Mouse (Mus musculus) left cerebral cortex, postnatal 14 days (tissue): Measurements from ENCODE around the gene Arhgef3. TPM values are rescaled to one million over a fixed set of nuclear protein-coding genes. Genes with fewer than 3 reads are reported as not detected.

ENCODE experiments used
- DNase-seq, 2 experiments: peaks; one replicate each; pipeline ENCODE4 v3.0.0; 2021 to 2022; ENCODE audit warnings: low spot score in 2 of 2, mixed read lengths in 1 of 2
- intact Hi-C: fragments of 180-260 bp; cut with DNase I; formaldehyde crosslinking; loops from one replicate; pipeline ENCODE4 v1.15.1; 2025
- total RNA-seq, 2 experiments: library from RNA; stranded (reverse); gene quantifications; 2 replicates each; pipeline ENCODE4 v1.2.3; 2021

Arhgef3 gene
- total RNA-seq, 2 experiments from 2014 or later: 50.4 to 50.5 TPM

DNA sequence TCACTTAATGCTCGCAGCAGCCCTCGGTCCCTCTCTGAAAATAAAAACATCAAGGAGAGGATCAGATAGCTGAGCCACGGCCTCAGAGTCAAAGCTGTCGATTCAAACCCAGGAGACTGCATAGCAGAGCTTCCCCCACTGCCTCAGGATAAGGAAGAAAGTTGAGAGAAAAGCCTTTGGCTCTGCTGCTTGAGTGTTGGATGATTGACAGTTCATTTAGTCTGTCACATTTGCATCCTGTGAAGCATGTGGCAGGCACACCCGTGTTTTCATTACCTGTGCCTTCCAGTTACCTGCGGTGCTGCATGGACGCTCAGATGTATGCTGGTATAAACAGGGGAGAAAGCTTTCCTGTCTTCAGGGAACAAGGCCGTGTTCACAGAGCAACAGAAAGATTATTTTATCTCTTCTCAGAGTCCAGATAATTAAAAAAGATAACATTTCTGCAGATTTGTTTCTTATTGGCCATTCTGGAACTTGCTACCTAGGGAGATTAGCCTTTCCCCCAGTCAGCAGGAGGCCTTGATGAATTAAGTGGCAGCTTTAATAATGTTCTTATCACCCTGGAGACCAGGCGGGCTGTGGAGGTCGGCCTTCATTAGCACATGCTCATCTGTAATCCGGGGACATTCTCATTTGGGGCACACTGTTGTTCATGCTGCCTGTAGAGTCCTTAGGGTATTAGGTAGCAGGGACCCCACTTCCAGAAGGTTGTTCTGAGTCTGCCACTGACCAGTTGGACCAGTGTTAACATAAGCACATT, 157.6 kb downstream of the Arhgef3 start:
- DNase-seq: no peak
- intact Hi-C loops: no loop called here

DNA sequence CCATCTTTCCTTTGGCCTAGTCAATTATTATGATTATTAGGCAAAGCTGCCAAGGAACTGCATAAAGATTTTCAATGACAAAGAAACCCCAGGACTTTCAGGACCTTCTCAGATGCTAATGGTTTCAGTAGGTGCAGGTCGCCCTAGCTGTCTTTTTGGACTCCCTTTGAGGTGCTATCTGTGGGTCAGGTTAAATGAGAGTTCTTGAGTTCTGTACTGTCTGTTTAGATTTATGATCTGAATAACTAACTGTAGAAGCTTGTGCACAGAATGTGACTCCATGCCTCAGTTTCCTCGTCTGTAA, 158.1 kb downstream of the Arhgef3 start:
- DNase-seq: no peak
- intact Hi-C loops: no loop called here

GRCm38 (mm10) chr14:27273169-27273568, 158.5 kb downstream of the Arhgef3 start:
- DNase-seq: no peak
- intact Hi-C loops: no loop called here

DNA sequence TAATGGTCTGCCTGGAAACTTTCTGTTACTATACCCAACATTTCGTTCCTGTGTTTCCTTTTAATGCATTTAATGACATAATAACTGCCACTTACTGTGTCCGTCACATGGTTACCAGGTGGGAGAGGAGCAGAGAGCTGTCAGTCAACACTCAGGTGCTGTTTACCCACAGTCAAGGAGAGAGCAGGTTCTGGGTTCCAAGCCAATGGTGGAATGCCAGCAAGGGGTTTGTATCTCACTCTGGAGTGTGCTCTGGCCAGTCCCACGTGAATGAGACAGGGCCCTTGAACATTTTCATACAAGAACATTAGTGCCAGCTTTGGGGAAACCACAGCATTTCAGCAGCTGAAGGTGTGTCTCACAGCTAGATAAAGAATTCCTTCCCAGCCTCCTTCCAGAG, 162.6 kb downstream of the Arhgef3 start:
- intact Hi-C loops: no loop called here
- no peak for DNase-seq

DNA sequence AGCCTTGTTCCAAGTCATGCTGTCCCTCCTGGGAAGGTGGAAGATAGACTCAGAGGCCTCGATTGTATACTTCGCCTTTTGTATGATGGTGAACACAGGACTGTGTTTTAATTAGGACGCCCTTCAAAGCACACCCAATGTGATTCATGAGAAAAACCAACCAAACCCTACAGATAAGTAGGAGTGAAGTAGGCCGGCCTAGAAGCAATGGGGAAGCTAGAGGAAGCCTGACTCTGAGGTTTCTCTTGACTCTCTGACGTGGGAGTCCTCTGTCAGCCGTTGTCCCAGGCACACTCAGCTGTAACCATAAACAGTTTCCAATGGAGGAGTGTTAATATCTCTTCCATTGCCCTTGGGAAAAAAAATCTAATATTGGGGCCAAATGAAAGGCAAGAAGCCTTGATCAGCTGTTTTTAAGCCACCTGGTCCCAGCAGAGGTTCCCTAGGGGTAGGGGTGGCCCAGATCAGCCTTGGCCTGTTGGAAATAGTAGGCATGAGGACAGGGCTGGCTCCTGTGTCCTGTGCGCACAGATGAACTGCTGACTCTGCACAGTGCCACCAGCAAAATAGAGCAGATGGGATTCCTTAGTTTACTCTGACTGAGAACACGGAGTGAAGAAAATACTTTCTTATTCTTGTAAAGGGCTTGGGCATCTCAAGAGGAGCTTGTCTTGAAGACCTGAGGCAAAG, 165.6 kb downstream of the Arhgef3 start:
- intact Hi-C loops: no loop called here
- no peak for DNase-seq

- intact Hi-C loops: no loop called here
- no peak for DNase-seq
These were observed 169.3 kb downstream of the Arhgef3 start for GRCm38 (mm10) chr14:27283956-27284355.

- no peak for DNase-seq
- intact Hi-C loops: no loop called here
These were observed 171.5 kb downstream of the Arhgef3 start for GRCm38 (mm10) chr14:27286202-27286601.

DNA sequence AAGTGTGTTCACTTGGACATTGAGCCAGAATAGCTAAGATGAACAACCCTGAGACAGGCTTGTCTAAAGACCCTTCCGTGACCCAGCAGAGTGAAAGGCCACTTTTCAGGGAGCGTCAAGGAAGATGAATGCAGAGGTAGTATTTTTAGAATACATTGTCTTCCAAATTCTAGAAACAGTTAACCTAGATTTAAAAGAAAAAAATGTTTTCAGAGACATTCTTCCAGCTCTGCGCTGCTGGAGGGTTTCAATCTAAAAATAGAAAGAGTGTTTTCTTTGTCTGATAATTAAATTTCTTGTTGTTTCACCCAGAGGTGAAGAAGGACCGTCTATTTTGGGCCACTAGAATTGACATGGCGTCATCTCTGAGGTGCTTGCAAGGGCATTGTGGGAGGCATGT, 174.4 kb downstream of the Arhgef3 start:
- DNase-seq: peak in 1 of 2 experiments; percentile 8
- intact Hi-C loops: no loop called here

DNA sequence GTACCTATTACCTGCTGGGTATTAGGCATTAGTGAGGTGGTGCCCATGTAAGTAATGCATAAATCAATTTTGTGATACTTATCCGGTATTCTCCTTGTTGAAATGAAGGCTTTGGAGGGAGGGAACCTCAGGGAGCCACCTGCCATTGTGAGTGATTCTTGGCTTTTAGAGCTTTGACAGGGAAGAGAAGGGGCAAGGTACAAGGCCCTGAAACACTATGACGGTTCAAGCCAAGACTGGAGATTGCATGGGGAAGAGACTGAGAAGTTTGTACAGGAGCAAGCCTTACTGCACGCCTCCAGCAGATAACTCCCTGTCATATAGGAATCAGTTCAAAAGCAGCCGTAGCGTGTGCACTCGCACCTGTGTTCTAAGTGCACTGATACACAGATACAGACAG, 177.4 kb downstream of the Arhgef3 start:
- intact Hi-C loops: no loop called here
- DNase-seq: no peak

DNA sequence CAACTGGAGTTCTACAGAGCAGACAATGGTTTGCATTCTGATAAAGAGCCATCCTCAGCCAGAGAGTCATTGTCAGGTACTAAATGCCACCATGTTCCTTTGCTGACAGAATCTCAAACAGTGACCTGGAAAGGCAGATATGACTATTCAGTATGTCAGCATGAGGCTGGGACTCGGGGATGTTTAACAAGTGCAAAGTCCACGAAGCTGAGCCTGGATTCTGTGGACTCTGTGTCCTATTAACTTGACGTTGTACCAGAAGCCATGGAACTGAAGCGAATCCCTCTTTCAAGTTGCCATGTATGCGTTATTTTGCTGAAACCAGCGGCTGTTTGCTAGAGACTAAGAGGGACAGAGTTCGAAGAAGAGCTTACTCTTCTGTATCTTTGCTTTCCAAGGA, 181.1 kb downstream of the Arhgef3 start:
- intact Hi-C loops: no loop called here
- no peak for DNase-seq

GRCm38 (mm10) chr14:27296987-27297386, 182.3 kb downstream of the Arhgef3 start:
- intact Hi-C loops: no loop called here
- no peak for DNase-seq

DNA sequence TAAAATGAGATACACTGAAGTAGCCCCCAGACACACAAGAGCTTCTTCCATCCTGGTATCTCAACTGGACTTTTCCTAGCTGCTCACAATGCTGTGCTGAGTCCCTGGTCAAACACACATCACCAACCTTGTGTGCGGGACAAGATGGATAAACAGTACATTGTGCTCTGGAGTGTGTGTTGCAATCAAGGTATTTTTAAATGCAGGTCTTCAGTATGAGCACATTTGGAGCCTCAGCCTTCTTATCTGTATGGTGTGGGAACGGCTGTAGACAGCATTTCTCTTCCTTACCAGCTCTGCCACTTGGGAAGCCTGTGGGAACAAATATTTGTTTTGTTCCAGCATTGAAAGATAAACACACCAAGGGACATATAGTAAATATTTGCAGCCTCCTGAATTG, 184.2 kb downstream of the Arhgef3 start:
- intact Hi-C loops: no loop called here
- DNase-seq: no peak

DNA sequence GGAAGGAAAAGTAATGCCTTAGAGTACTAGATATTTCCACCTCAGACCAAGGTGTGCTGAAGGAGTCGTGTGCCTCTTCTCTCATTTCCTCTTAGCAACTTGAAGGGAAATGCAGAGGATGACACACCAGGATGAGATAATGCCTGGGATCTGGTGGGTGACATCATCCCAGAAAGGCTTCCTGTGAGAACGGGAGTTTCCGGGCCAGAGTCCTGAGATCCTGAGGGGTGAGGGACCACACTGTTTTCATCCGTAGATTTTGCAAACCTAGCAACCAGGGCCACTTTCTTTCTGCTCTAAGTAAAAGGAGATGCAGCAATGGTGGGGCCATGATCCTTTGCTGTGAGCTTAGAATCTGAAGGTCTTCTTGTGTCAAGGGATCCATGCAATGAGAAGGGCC, 185.0 kb downstream of the Arhgef3 start:
- no peak for DNase-seq
- intact Hi-C loops: no loop called here

DNA sequence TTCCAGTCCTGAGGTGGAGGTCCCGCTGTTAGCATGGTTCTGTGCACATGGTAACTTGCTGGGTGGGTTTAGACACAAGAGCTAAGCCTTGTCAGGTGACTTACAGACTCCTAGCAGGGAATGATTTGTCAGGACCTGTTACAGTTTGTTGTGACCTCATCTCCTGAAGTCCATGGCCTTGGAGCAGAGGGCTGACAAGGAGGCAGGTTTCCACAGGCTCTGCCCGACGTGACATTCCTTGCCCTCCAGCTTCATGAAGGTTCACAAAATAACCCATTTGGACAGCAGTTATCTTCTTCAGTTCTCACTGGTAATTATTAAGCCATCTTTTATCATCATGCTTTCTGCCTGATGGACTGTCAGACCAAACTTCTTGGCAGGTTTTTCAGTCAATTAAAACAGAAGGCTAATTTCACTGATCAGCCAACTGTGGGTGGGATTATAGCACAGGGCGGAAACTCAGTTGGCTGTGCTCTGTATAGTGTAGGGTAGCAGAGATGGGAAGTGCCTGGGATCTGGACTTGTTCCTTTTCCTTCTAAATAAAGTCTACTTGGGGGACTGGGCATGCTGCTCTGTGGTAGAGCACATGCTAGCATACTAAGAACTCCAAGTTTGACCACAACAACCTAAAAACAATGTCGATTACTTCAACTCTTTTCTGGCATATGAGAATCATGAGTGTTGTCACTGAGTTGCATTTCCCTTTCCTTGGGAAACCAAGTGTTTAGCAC, 187.2 kb downstream of the Arhgef3 start:
- DNase-seq: no peak

GRCm38 (mm10) chr14:27303294-27303693, 188.6 kb downstream of the Arhgef3 start:
- DNase-seq: no peak

More for the DNA sequence above, 187.2 kb downstream of the Arhgef3 start:
- intact Hi-C loops: no loop called here

GRCm38 (mm10) chr14:27304408-27304807, 189.7 kb downstream of the Arhgef3 start:
- DNase-seq: no peak
- intact Hi-C loops: no loop called here

More at GRCm38 (mm10) chr14:27303294-27303693, 188.6 kb downstream of the Arhgef3 start:
- intact Hi-C loops: no loop called here

- intact Hi-C loops: no loop called here
- DNase-seq: no peak
These were observed 194.1 kb downstream of the Arhgef3 start for GRCm38 (mm10) chr14:27308761-27309160.

DNA sequence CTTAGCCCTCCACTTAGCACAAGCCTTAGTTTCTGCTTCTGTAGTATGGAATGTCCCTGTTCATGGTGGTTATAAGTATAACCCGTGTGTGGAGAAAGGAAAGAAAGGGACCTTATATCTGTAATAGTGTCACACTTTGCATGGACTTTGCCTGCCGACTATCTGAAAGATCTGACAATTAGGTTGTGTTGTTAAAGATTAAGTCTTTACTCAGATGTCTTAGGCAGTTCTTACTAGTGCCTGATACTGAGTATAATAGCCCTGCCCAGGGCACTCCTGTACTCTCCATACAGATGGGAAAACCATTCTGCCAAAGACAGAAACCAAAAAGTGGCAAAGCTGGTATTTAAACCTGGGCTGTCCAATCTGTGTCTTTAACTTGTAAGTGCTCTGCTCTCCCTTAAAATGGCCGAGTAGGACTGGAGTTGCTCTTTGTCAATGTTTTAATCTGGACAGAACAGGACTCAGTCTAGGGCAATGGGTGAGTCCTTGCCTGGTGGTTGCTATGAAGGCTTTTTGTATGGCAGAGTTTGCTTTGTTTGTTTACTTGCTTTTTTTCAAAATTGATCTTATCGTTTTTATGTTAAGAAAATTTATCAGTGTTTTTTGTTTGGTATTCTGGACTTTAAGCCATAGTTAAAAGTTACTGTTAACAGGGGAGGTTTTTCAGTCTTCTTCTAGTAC, 196.0 kb downstream of the Arhgef3 start:
- intact Hi-C loops: no loop called here
- DNase-seq: no peak

- intact Hi-C loops: no loop called here
- DNase-seq: no peak
These were observed 197.7 kb downstream of the Arhgef3 start for GRCm38 (mm10) chr14:27312380-27312779.

DNA sequence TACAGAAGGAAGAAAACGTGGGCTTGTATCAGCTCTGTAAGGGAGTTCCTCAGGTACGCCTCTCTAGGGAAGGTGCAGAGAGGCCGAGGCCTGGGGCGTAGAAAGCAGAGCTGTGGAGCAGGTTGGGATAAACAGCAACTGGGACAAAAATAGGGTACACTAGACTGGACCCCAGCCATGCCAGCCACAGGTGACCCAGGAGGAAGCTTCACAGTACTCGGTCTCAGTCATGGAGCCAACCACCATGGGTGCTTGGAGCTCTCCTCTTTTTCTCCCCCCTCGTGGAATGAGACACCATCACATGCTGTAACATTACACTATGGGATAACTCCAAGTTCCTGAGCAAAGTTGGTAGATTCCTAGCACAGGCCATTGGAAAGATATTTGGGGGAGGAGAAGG, 201.0 kb downstream of the Arhgef3 start:
- DNase-seq: no peak
- intact Hi-C loops: no loop called here
